Mouse (Mus musculus) liver, embryonic 12.5 days (tissue): ENCODE measurements around the gene Lgals1. TPM values are rescaled to one million over a fixed set of nuclear protein-coding genes. Genes with fewer than 3 reads are reported as not detected.

Experiments
- microRNA-seq: library from miRNA; unstranded; fragments of <30 nt; microRNA quantifications from one replicate; pipeline ENCODE4, GENCODE M21; 2017
- polyA plus RNA-seq: library from polyadenylated mRNA; unstranded; fragments of >200 nt; fragmentation: Nextera tagmentation; extraction: Ambion mirVana; gene quantifications from 2 replicates; pipeline ENCODE4 v1.2.1, GENCODE M21; 2016

Lgals1 gene
- polyA plus RNA-seq, 1 experiment from 2014 or later: 660 TPM

Small RNA genes lying within 50 kb of the gene (microRNA-seq; reads per million reads assigned to microRNA genes)
- gene Mir6955: not detected

Other genes with a start within 250 kb of the Lgals1 start
- gene Elfn2, start 208.0 kb upstream of the Lgals1 start, polyA plus RNA-seq: not detected in 2 replicates
- 11.0 and 11.7 TPM in 2 replicates for gene Mfng, start 153.2 kb upstream of the Lgals1 start, polyA plus RNA-seq
- gene Card10, start 123.7 kb upstream of the Lgals1 start, polyA plus RNA-seq: 2.3 and 2.5 TPM in 2 replicates
- 17.6 and 18.1 TPM in 2 replicates for gene Cdc42ep1, start 84.1 kb upstream of the Lgals1 start, polyA plus RNA-seq
- gene Lgals2, start 71.2 kb upstream of the Lgals1 start, polyA plus RNA-seq: 7.0 and 9.5 TPM in 2 replicates
- 32.2 and 33.5 TPM in 2 replicates for gene Gga1, start 49.5 kb upstream of the Lgals1 start, polyA plus RNA-seq
- 0.17 and 0.43 TPM in 2 replicates for gene Gm49510, start 27.1 kb upstream of the Lgals1 start, polyA plus RNA-seq
- gene Sh3bp1, start 27.0 kb upstream of the Lgals1 start, polyA plus RNA-seq: 34.3 and 39.3 TPM in 2 replicates
- gene Pdxp, start 12.8 kb upstream of the Lgals1 start, polyA plus RNA-seq: 17.1 and 17.4 TPM in 2 replicates
- gene Nol12, start 8.2 kb downstream of the Lgals1 start, polyA plus RNA-seq: 47.9 and 51.6 TPM in 2 replicates
- 21.0 and 26.8 TPM in 2 replicates for gene Triobp, start 21.0 kb downstream of the Lgals1 start, polyA plus RNA-seq
- 114 and 122 TPM in 2 replicates for gene H1f0, start 101.7 kb downstream of the Lgals1 start, polyA plus RNA-seq
- gene Galr3, start 115.2 kb downstream of the Lgals1 start, polyA plus RNA-seq: 0.41 and 0.55 TPM in 2 replicates
- gene Ankrd54, start 136.2 kb downstream of the Lgals1 start, polyA plus RNA-seq: 58.9 and 61.4 TPM in 2 replicates
- 188 and 201 TPM in 2 replicates for gene Eif3l, start 148.5 kb downstream of the Lgals1 start, polyA plus RNA-seq
- 3.0 and 3.2 TPM in 2 replicates for gene Micall1, start 182.2 kb downstream of the Lgals1 start, polyA plus RNA-seq
- 280 and 301 TPM in 2 replicates for gene Polr2f, start 214.3 kb downstream of the Lgals1 start, polyA plus RNA-seq
- gene 1700088E04Rik, start 214.5 kb downstream of the Lgals1 start, polyA plus RNA-seq: 0.86 and 1.0 TPM in 2 replicates
- gene Sox10, start 238.5 kb downstream of the Lgals1 start, polyA plus RNA-seq: 0.17 and 0.29 TPM in 2 replicates